Mouse (Mus musculus) urinary bladder, adult 2 months (tissue): ENCODE measurements around the gene 2810006K23Rik. TPM values are rescaled to one million over a fixed set of nuclear protein-coding genes. Genes with fewer than 3 reads are reported as not detected.
"Not testable (repeated sequence)": the region's sequence is repeated elsewhere in the genome, so short reads cannot be mapped to it uniquely, and the experiment has no call there.

Experiments used
- DNase-seq: peaks from one replicate; pipeline ENCODE4 v3.0.0; 2022; ENCODE audit warnings: low spot score
- polyA plus RNA-seq: library from polyadenylated mRNA; depleted of rRNA; stranded (reverse); fragments of >200 nt; gene quantifications from 2 replicates; pipeline ENCODE4 v1.2.3, GENCODE M21; 2012

The 2810006K23Rik gene
- polyA plus RNA-seq, 1 experiment: 9.6 TPM

- no peak for DNase-seq
Observed at GRCm38 (mm10) chr5:124342897-124343296, 15.0 kb downstream of the 2810006K23Rik start.

- DNase-seq: no peak
Observed at GRCm38 (mm10) chr5:124349196-124349595, 21.3 kb downstream of the 2810006K23Rik start.

- DNase-seq: no peak
Observed at GRCm38 (mm10) chr5:124350350-124350749, 22.5 kb downstream of the 2810006K23Rik start.

- peak; percentile 40 for DNase-seq
Observed at GRCm38 (mm10) chr5:124351111-124351560, 23.2 kb downstream of the 2810006K23Rik start.

GRCm38 (mm10) chr5:124351604-124352003 is 23.7 kb downstream of the 2810006K23Rik start:
- DNase-seq: no peak

GRCm38 (mm10) chr5:124352141-124352920 is 24.4 kb downstream of the 2810006K23Rik start:
- DNase-seq: peak; percentile 51

GRCm38 (mm10) chr5:124353011-124353725 is 25.3 kb downstream of the 2810006K23Rik start:
- DNase-seq: peak; percentile 48

GRCm38 (mm10) chr5:124353726-124354547 is 26.0 kb downstream of the 2810006K23Rik start:
- peak; percentile 49 for DNase-seq

- peak; percentile 38 for DNase-seq
Observed at GRCm38 (mm10) chr5:124354574-124355424, 26.9 kb downstream of the 2810006K23Rik start.

- DNase-seq: no peak
Observed at GRCm38 (mm10) chr5:124355425-124355959, 27.6 kb downstream of the 2810006K23Rik start.

- no peak for DNase-seq
Observed at GRCm38 (mm10) chr5:124356695-124357094, 28.8 kb downstream of the 2810006K23Rik start.

- no peak for DNase-seq
Observed at GRCm38 (mm10) chr5:124359641-124360040, 31.8 kb downstream of the 2810006K23Rik start.

GRCm38 (mm10) chr5:124362982-124363381 is 35.1 kb downstream of the 2810006K23Rik start, which contains the start of gene Cdk2ap1:
Cdk2ap1 (minus strand) TSS chr5:124363082.
- not testable (repeated sequence) for DNase-seq

GRCm38 (mm10) chr5:124364173-124364918 is 36.5 kb downstream of the 2810006K23Rik start:
- no peak for DNase-seq

- no peak for DNase-seq
Observed at GRCm38 (mm10) chr5:124365754-124366153, 37.9 kb downstream of the 2810006K23Rik start.

GRCm38 (mm10) chr5:124366721-124367120 is 38.8 kb downstream of the 2810006K23Rik start:
- no peak for DNase-seq

- DNase-seq: no peak
Observed at GRCm38 (mm10) chr5:124374298-124374697, 46.4 kb downstream of the 2810006K23Rik start.

- no peak for DNase-seq
Observed at GRCm38 (mm10) chr5:124376401-124376800, 48.5 kb downstream of the 2810006K23Rik start.

GRCm38 (mm10) chr5:124377149-124377548 is 49.3 kb downstream of the 2810006K23Rik start:
- no peak for DNase-seq

- DNase-seq: no peak
Observed at GRCm38 (mm10) chr5:124380121-124380520, 52.2 kb downstream of the 2810006K23Rik start.
